Mouse (Mus musculus): ENCODE data around the gene Hist2h2be.
A peak's percentile ranks its signal among the peaks of the same experiment; 100 is the strongest.

DNA sequence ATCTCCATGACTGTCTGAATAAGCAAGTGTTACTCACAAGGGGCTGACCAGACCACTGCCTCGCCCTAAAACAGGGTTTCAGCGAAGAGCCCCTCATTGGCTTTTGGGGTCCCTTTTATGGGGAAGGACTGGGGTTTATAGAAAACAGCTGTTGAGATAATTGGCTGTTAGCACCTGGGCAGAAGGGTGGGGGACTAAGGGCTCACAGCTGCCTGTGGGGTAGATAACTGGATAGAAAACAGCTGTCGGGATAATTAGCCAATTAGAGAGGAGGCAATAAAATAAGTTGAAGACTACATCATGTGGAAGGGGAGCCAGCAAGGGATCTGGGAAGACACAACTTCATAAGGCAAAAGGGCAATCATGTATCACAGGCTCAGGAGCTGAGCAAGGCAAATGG lies 30.0 kb downstream of the Hist2h2be start:
- no peak for TF ChIP-seq CTCF (IDR thresholded peaks at IDR 0.05; ENCODE audit: low read depth)
- peak; percentile 58 for TF ChIP-seq EP300 (IDR thresholded peaks at IDR 0.05; ENCODE audit: low read depth)
